Mouse (Mus musculus) embryonic facial prominence, embryonic 14.5 days (tissue): ENCODE measurements around the gene Tbk1. TPM values are rescaled to one million over a fixed set of nuclear protein-coding genes. Genes with fewer than 3 reads are reported as not detected.

ENCODE experiments used
- ATAC-seq: fragments of 200-750 bp; cut with Nextera tagmentation; 2 replicates; pipeline ENCODE4 v1.8.0; 2017; ENCODE audit warnings: low read depth, moderate number of reproducible peaks, moderate TSS enrichment
- DNase-seq: peaks from one replicate; pipeline ENCODE4 v3.0.0-alpha.2; 2015; ENCODE audit warnings: low spot score
- H3K27ac ChIP-seq: fragments of 300-500 bp; sonication (generic); replicated peaks from 2 replicates; pipeline ENCODE4 v1.5.1; 2014; ENCODE audit warnings: low read depth, mild to moderate bottlenecking, low read length, moderate library complexity
- H3K27me3 ChIP-seq: fragments of 300-500 bp; sonication (generic); replicated peaks from 2 replicates; pipeline ENCODE4 v1.6.1; 2014; ENCODE audit warnings: low read length; ENCODE audit not compliant: control insufficient read depth, insufficient read depth
- H3K36me3 ChIP-seq: fragments of 300-500 bp; sonication (generic); 2 replicates; pipeline ENCODE4 v1.6.1; 2014; ENCODE audit warnings: low read length, mixed read lengths; ENCODE audit not compliant: control insufficient read depth, insufficient read depth
- H3K4me1 ChIP-seq: fragments of 300-500 bp; sonication (generic); 2 replicates; pipeline ENCODE4 v1.6.1; 2014; ENCODE audit warnings: antibody characterized with exemption, low read length; ENCODE audit not compliant: control insufficient read depth, insufficient read depth
- H3K4me2 ChIP-seq: fragments of 300-500 bp; sonication (generic); 2 replicates; pipeline ENCODE4 v1.6.1; 2014; ENCODE audit warnings: low read depth, mild to moderate bottlenecking, low read length, moderate library complexity, mixed read lengths
- H3K4me3 ChIP-seq: fragments of 300-500 bp; sonication (generic); 2 replicates; pipeline ENCODE4 v1.5.1; 2014; ENCODE audit warnings: low read depth, mild to moderate bottlenecking, low read length
- H3K9ac ChIP-seq: fragments of 300-500 bp; sonication (generic); 2 replicates; pipeline ENCODE4 v1.6.1; 2014; ENCODE audit warnings: low read depth, mild to moderate bottlenecking, low read length, moderate library complexity, mixed read lengths
- H3K9me3 ChIP-seq: fragments of 300-500 bp; sonication (generic); 2 replicates; pipeline ENCODE4 v1.6.1; 2016; ENCODE audit warnings: low read length; ENCODE audit not compliant: control insufficient read depth
- WGBS: fragments of 180-500 bp; shearing (Covaris S2); extraction: QIAGEN DNeasy Blood & Tissue Kit; methylation state at CpG from one replicate; pipeline ENCODE4 v1.1.7; 2014; 5-methylcytosine and 5-hydroxymethylcytosine counted together
- polyA plus RNA-seq: library from polyadenylated mRNA; unstranded; fragments of >200 nt; fragmentation: Nextera tagmentation; extraction: Ambion mirVana; gene quantifications from 2 replicates; pipeline ENCODE4 v1.2.1, GENCODE M21; 2014

Tbk1 gene
- polyA plus RNA-seq, 1 experiment from 2014 or later = 28.6 TPM

DNA sequence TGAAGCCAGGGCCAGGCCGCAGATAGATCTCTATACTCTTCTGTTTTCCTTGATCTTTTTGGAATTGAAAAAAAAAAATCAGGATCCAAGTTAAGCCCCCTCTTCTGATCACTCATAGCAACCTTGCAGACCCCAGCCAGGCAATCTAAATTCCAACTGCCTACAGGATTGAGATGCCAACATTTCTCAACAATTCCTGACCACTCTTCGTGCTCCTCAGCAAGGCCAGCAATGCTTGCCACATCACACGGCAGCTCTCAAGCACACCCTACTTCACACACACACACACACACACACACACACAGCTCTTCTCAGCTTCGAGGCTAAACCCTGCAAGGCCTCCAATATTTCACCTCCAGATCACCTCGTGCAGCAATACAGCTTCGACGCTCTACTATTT, 37.1 kb upstream of the Tbk1 start:
- Histone ChIP-seq H3K4me2 (no peak overlapping the region; the same call in 1 of the 2 replicates), H3K27me3 (no peaks in the 10 kb centered on the region), H3K27ac (no peak overlapping the region), H3K4me3 (no peak overlapping the region), H3K4me1 (peaks cover 13% of the 10 kb centered on the region), H3K9ac (no peak overlapping the region), H3K9me3 (no peaks in the 10 kb centered on the region), H3K36me3 (peaks cover 37% of the 10 kb centered on the region)
- WGBS = 84% methylated on average over 7 of the region's 7 CpGs
- DNase-seq (no peak), ATAC-seq (no peak)

GRCm38 (mm10) chr10:121622431-121622830, 35.8 kb upstream of the Tbk1 start:
- H3K4me2 ChIP-seq = no peak overlapping the region
- ATAC-seq = no peak

DNA sequence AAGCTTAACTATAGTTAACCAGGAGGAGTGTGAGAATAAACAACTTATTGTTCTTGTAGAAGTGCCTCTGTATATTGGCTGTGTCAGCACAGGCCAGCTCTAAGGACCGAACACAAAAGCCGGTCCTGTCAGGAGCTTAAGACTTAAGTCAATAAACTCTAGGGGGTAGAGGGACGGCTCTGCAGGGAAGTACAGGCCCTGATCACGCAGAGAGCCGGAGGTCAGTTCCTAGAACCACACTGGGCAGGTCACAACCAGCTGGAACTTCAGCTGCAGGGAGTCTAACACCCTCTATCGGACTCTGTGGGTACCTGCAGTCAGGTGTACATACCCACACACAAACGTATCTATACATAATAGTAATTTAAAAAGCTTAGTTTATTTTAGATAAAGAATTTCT, 29.3 kb upstream of the Tbk1 start:
- DNase-seq (no peak), ATAC-seq (no peak)
- Histone ChIP-seq H3K4me3 (no peak overlapping the region), H3K36me3 (peaks cover 91% of the 10 kb centered on the region), H3K27ac (no peak overlapping the region), H3K9ac (no peak overlapping the region), H3K4me1 (no peaks in the 10 kb centered on the region), H3K27me3 (no peaks in the 10 kb centered on the region), H3K9me3 (no peaks in the 10 kb centered on the region), H3K4me2 (no peak overlapping the region)
- WGBS = 59% methylated on average over 7 of the region's 7 CpGs

More at GRCm38 (mm10) chr10:121622431-121622830, 35.8 kb upstream of the Tbk1 start:
- Histone ChIP-seq H3K9ac (no peak overlapping the region), H3K36me3 (peaks cover 49% of the 10 kb centered on the region), H3K9me3 (no peaks in the 10 kb centered on the region), H3K4me3 (no peak overlapping the region), H3K4me1 (peaks cover 13% of the 10 kb centered on the region), H3K27ac (no peak overlapping the region), H3K27me3 (no peaks in the 10 kb centered on the region)
- WGBS = 79% methylated on average over 6 of the region's 6 CpGs
- DNase-seq = no peak

- ATAC-seq = no peak
- no peak overlapping the region for H3K4me2 ChIP-seq
- H3K9ac ChIP-seq = no peak overlapping the region
- no peak for DNase-seq
- H3K27ac ChIP-seq = no peak overlapping the region
- H3K36me3 ChIP-seq = peaks cover 94% of the 10 kb centered on the region
- no peaks in the 10 kb centered on the region for H3K9me3 ChIP-seq
- H3K4me1 ChIP-seq = no peaks in the 10 kb centered on the region
- WGBS = 93% methylated on average over 13 of the region's 13 CpGs
- H3K4me3 ChIP-seq = no peak overlapping the region
- no peaks in the 10 kb centered on the region for H3K27me3 ChIP-seq
These were observed 28.7 kb upstream of the Tbk1 start for GRCm38 (mm10) chr10:121615146-121615870.

- peaks cover 94% of the 10 kb centered on the region for H3K36me3 ChIP-seq
- WGBS = 90% methylated on average over 13 of the region's 13 CpGs
These were observed 27.0 kb upstream of the Tbk1 start for GRCm38 (mm10) chr10:121613570-121613969.

GRCm38 (mm10) chr10:121612448-121612847, 25.9 kb upstream of the Tbk1 start:
- Histone ChIP-seq H3K9me3 (no peaks in the 10 kb centered on the region), H3K36me3 (peaks cover 94% of the 10 kb centered on the region), H3K4me1 (no peaks in the 10 kb centered on the region), H3K9ac (no peak overlapping the region), H3K27me3 (no peaks in the 10 kb centered on the region), H3K27ac (no peak overlapping the region), H3K4me3 (no peak overlapping the region), H3K4me2 (no peak overlapping the region)
- ATAC-seq (no peak), DNase-seq (no peak)
- 87% methylated on average over 6 of the region's 6 CpGs for WGBS

More at GRCm38 (mm10) chr10:121613570-121613969, 27.0 kb upstream of the Tbk1 start:
- no peaks in the 10 kb centered on the region for H3K4me1 ChIP-seq
- H3K9ac ChIP-seq = no peak overlapping the region
- H3K4me3 ChIP-seq = no peak overlapping the region
- ATAC-seq = no peak
- H3K27ac ChIP-seq = no peak overlapping the region
- no peak for DNase-seq
- H3K9me3 ChIP-seq = no peaks in the 10 kb centered on the region
- H3K27me3 ChIP-seq = no peaks in the 10 kb centered on the region
- no peak overlapping the region for H3K4me2 ChIP-seq

DNA sequence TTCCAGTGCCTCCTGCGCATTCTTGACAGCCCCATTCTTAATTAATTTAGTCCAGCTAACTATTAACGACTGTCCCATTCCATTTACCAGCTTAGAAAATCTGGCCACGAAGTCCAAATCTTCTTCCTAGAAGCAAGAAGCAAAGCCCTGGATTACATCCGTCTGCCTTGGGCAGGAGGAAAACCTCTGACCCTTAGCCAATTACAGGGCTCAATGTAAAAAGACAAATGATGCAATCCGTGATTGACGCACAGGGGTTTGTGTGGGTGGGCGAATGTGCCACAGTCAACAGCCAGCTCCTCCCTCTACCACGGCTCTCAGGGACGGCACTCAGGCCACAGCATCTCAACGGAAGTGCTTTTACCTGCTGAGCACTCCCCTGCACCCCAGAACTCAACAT, 25.0 kb upstream of the Tbk1 start:
- Histone ChIP-seq H3K4me3 (no peak overlapping the region), H3K4me2 (no peak overlapping the region), H3K27me3 (no peaks in the 10 kb centered on the region), H3K36me3 (peaks cover 94% of the 10 kb centered on the region), H3K9me3 (no peaks in the 10 kb centered on the region), H3K9ac (no peak overlapping the region), H3K27ac (no peak overlapping the region), H3K4me1 (no peaks in the 10 kb centered on the region)
- DNase-seq (no peak), ATAC-seq (no peak)
- WGBS = 73% methylated on average over 9 of the region's 10 CpGs

- Histone ChIP-seq H3K9me3 (no peaks in the 10 kb centered on the region), H3K9ac (no peak overlapping the region), H3K27ac (no peak overlapping the region), H3K27me3 (no peaks in the 10 kb centered on the region), H3K4me1 (no peaks in the 10 kb centered on the region), H3K4me2 (no peak overlapping the region), H3K36me3 (peaks cover 96% of the 10 kb centered on the region), H3K4me3 (no peak overlapping the region)
- WGBS = 76% methylated on average over 10 of the region's 10 CpGs
- DNase-seq (no peak), ATAC-seq (no peak)
These were observed 21.6 kb upstream of the Tbk1 start for GRCm38 (mm10) chr10:121608177-121608576.
